Mouse (Mus musculus) retina, postnatal 7 days (tissue): ENCODE results near the gene Elmsan1.
A peak's percentile ranks its signal among the peaks of the same experiment; 100 is the strongest.

Source experiments
- DNase-seq: peaks from one replicate; pipeline ENCODE4 v3.0.0-alpha.2; 2012; ENCODE audit warnings: low read depth, low spot score

The Elmsan1 gene

DNA sequence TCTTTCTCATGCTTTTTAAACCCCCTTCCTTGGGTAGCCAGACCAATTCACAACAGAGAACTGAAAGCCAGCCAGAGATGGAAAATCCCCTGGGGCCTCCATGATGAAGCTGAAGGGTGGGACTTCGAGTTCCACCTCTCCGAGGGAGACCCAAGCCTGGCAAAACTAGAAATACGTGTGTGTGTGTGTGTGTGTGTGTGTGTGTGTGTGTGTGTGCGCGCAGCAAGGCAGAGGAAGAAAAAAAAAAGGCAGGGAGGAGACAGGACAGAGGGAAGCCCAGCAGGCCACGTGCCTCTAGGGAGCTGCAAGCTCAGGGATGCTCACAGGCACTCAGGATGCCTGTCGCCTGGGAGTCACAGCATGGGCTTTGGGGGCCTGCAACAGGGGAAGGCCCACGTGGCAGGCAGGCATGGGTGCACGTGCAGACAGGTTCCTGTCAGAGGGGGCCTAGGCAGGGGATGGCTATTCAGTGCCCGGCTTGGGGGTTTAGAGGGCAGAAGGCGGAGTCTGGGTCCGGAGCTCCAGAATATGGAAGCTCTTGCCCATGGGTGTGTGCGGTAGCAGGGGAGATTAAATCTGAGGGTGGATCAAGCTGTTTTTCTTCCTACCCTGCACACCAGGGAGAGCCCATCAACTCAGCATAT is 42.4 kb downstream of the Elmsan1 start:
- no peak for DNase-seq

- DNase-seq, result peak; percentile 25
Measured at GRCm38 (mm10) chr12:84175659-84176061, 43.0 kb downstream of the Elmsan1 start.

DNA sequence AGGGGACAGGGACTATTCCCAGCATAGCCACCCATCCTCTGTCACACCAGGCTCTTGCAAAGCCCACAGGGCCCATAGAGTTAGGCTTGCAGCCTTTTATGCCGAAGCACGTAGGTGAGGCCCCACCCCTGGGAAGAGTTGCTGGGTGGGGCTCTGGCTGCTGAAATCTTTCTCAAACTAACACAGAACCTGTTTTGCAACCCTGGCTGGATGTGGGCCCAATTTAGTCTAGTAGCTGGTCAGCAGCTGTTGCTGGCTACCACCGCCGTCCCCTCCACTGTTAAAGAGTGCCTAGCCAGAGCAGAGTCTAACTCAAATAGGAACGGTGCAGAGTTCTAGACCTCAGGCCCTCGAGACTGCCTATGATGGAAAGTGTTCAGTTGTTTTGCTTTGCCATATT is 43.8 kb downstream of the Elmsan1 start:
- DNase-seq, result no peak

DNA sequence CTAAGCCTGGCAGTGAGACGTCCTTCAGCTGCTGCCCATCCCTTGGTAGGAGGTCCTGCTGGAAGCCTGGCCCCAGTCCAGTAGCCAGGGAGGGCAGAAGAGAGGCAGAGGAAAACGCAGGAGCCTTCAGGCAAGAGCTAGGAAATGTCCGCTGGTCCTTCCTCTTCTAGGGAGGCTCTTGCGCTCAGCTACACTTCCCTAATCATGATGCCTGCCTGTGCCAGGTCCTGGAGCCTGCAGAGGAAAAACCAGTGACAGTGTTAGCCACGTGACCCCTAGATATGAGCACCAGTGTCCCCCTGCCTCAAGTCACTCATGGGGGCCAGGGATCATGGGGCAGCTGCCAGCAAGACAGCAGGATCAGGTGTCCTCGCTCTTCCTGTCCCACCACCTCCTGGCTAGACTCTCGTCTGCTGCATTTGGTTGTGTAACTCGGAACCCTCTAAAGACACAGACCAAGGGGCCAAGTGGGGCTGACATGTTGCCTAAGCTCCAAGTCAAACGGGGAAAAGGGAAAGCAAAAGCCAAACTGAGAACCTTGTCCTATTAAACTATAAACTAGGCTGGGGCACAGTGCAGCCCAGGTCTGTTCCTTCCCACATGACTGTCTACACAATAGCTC is 44.4 kb downstream of the Elmsan1 start:
- DNase-seq, result no peak

- DNase-seq, result no peak
Measured at GRCm38 (mm10) chr12:84173309-84173915, 45.3 kb downstream of the Elmsan1 start.

- no peak for DNase-seq
Measured at GRCm38 (mm10) chr12:84172862-84173261, 45.8 kb downstream of the Elmsan1 start.

GRCm38 (mm10) chr12:84172216-84172615 is 46.5 kb downstream of the Elmsan1 start:
- no peak for DNase-seq

GRCm38 (mm10) chr12:84170610-84171009 is 48.1 kb downstream of the Elmsan1 start:
- DNase-seq, result no peak

DNA sequence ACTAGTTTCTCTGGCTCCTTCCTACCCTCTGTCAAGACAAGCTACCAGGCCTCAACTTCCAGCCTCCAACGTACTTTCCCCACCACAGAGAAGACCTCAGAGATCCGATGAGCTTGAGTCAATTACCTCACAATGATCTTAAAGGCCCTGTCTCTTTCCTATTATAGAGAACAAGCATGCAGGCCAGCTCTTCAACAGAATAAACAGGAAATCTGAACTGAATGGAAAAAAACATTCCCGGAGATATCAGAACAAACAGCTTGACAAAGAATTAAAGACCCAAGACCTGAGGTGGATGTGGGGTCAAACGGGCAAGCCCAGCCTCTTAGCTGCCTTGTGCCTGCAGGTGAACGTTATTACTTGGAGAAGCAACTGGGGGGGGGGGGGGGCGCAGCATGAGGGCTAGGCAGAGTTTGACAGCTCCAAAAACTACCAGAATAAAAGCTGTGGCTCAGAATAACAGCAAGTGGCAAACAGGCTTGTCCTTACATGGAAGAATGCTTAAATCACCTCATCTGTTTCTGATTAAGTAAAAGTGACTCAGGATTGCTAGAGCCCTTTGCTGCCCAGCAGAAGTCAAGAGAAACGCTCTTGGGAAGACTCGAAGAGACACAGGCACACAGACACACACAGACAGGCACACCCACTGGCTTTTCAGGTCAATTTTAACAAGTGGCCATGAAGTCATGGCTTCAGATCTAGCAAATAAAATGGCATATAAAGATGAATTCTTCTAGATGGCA is 52.9 kb downstream of the Elmsan1 start:
- no peak for DNase-seq

GRCm38 (mm10) chr12:84163586-84164110 is 55.0 kb downstream of the Elmsan1 start:
- DNase-seq, result no peak

DNA sequence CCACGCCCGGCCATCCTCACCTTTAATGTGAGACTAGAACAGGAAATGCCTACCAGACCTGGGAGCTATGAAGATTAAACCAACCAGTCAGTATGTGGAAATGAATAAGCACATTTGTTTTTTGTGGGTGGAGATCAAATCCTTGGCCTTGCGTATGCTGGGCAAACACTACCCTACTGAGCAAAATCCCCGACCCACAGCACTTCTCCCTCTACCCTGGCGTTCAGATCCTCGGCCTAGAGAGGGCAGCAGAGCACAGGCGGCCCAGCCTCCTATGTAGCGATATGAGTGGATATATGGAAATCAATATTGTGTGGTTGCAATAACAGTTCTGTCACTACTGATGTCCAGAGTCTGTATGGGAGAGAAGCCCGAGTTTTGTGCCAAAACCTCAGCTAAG is 55.5 kb downstream of the Elmsan1 start:
- no peak for DNase-seq

GRCm38 (mm10) chr12:84161616-84162433 is 56.9 kb downstream of the Elmsan1 start:
- DNase-seq, result peak; percentile 34

DNA sequence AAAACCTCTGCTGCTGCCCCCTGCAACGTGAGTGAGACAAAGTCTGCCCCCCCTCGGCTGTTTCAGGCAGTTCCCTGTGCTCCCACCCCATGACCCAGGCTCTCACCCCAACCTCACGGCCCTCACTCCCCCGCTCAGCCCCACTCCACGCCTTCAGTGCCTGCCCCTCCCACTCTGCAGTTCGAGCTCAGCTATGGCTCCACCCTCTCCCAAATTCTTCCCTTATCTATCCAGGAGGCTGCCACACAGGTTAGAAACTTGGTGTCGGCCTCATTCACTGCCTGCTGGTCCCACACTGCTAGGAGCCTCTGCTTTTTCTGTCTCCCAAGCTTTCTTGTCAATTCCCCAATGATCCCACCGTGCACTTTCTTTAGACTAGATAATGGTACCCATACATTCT is 57.6 kb downstream of the Elmsan1 start:
- no peak for DNase-seq

GRCm38 (mm10) chr12:84160491-84160890 is 58.2 kb downstream of the Elmsan1 start:
- no peak for DNase-seq

DNA sequence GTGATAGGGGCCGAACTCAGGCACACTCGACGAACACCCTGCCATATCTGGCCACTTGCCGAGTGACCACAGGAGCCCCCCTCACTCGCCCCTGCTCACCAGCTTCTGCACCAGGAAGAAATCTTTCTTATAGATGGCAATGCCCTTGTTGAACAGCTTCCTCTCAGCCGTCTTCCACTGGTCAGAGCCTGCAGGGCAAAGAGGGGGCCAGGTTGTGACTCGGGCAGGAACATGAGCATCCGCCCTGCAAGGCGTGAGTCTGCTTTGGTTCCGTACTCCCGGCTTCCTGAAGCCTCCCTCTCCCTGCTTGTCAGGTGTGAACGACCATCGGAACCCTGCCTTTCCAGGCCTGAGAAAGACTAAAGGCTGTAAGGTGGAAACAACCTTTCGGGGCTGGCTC is 60.5 kb downstream of the Elmsan1 start:
- no peak for DNase-seq

DNA sequence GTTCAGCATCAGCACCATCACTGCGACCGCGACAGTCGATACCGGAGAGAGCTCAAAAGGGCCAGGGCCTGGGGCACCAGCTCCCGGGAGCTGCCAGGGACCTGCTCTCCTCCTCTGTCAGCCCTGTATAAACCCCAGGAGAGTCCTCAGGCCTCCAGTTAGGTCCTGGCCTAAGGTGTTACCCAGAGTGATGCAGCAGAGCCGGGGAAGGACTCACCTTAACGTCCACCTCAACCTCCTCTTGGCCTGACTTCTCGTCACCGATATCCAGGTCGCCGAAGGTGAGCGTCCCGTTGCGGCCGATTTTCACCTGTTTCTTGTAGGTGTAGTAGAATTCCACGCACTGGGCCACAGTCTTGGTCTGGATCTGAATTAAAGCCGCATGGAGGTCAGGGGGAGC is 62.5 kb downstream of the Elmsan1 start:
- DNase-seq, result no peak

- DNase-seq, result no peak
Measured at GRCm38 (mm10) chr12:84155523-84155871, 63.2 kb downstream of the Elmsan1 start.

- peak; percentile 20 for DNase-seq
Measured at GRCm38 (mm10) chr12:84154786-84155522, 63.7 kb downstream of the Elmsan1 start.

DNA sequence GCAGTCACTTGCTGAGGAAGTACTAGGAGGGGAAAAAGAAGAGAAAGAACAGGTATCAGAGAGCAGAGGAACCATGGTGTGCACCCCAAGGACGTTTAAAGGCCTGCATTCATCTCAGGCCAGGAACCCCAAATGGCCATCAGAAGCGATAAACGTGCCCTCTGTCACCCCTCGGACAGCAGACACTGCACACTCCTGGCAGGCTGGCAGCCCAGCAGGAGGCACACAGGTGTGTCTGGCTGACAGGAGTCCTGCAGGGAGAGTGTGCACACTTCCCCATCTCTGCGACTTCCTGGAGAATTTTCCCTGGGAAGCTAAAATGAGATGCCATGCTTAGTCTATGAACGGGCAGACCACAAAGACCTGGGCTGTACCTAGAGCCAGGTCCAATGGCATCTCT is 65.3 kb downstream of the Elmsan1 start:
- no peak for DNase-seq

DNA sequence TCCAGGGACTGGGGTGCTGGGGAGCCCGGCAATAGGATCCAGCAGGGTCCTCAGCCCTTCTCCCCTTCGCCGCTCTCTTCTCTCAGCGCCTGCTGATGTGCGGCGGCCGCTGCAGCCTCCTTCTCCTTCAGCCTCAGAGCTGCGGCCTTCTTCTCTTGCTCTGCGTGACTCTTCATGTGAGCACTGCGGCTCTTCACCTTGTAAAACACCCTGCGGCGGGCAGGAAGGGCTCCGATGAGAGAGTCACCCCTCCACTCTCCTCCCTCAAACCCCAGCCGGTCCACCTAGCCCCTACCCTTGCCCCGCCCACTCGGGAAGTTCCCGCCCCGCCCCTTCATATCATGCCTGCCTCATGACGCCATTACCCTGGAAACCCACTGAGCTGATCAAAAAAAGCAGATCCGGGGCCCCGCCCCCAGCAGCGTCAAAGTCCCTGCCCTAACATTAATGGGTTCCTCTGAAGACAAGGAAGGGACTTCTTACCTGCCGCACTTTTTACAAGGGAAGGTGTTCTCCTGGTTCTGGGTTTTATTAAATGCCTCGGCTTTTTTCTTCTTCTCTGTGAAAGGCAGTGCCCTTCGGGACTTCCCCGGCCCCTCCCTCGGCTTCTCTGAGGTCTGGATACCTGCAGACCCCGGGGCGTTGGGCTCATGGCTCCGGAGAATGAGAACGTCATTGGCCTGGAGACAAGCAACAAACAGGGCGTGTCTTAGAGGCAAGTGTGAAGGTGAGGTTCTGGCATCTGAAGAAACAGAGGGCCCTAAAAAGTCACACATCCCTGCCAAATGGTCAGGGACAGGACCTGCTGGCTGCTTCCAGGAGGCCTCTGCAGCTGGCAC is 66.1 kb downstream of the Elmsan1 start:
- DNase-seq, result no peak
